Mouse (Mus musculus): ENCODE data around the gene Stoml3.

DNA sequence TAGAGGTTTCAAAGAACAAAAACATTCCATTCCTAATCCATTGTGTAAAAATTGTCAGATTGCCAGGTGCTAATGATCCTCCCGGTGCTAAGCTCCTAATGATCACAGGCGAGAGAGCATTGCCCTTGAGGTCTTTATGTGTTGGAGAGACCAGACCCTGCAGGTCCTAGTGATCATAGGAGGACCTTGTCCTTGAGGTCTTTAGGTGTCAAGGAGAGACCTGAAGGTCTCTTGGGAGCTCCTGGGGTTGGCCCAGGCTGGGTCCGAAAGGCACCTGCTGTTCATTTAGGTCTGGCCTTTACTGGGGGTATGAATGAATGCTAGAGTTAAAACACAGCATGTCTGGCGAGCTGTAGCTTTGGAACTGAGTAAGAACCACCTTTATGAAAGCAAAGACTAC is 14.3 kb upstream of the Stoml3 start:
- TF ChIP-seq CTCF (IDR thresholded peaks at IDR 0.05; ENCODE audit: low read depth, low read length) (no peak), POLR2A (IDR thresholded peaks at IDR 0.05; ENCODE audit: extremely low read depth, insufficient read depth, low read length) (no peak)
